Mouse (Mus musculus): ENCODE data around the gene Snx33.
"Not testable (repeated sequence)": the region's sequence is repeated elsewhere in the genome, so short reads cannot be mapped to it uniquely, and the experiment has no call there.

Gene Snx33

GRCm38 (mm10) chr9:56928041-56928811 is at the start of gene Snx33:
Gene Snx33 (minus strand): TSS chr9:56928371.
- peak; percentile 88 for DNase-seq

DNA sequence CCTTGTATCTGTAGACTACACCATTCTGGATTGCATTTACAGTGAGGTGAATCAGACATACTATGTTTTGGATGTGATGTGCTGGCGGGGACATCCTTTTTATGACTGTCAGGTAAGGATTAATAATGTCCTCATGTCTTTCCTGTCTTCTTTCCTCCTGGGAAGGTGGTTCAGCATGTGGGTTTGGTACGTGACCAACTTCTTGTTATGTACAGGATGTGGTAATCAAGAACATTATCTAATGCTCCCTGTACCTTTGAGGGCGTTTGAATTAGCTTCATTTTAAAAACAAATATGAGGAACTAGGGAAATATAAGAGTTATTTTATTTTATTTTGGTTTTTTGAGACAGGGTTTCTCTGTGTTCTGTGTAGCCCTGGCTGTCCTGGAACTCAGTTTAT is 47.0 kb upstream of the Snx33 start:
- DNase-seq: no peak

- no peak for DNase-seq
These were observed 45.9 kb upstream of the Snx33 start for GRCm38 (mm10) chr9:56973960-56974524.

GRCm38 (mm10) chr9:56970158-56970557 is 42.0 kb upstream of the Snx33 start:
- DNase-seq: no peak

DNA sequence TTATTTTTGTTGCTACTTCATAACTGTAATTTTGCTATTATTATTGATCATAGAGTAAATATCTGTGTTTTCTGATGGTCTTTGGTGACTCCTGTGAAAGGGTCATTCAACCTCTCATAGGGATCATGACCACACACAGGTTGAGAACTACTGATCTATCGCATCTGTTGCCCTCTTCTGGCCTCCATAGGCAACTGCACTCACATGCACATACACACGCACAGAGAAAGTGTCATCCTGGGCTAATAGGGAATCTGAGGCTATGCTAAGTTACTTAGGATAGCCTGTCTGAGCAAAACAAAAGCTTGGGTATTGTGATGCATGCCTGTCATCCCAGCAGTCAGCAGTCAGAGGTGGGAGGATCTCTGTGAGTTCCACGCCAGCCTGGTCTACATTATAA is 33.4 kb upstream of the Snx33 start:
- no peak for DNase-seq

DNA sequence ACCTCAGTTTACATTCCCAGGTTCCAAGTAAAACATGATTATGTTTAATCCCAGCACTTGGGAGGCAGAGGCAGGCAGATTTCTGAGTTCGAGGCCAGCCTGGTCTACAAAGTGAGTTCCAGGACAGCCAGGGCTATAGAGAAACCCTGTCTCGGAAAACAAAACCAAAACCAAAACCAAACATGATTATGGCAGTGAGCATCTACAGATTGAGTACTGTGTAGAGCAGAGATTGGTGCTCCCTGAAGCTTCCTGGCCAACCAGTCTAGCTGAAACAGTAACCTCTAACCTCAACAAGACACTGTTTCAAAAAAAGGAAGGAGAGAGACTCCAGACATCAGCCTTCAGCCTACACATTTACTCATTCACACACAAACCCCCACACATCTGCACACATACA is 30.5 kb upstream of the Snx33 start:
- no peak for DNase-seq

- no peak for DNase-seq
These were observed 28.9 kb upstream of the Snx33 start for GRCm38 (mm10) chr9:56956966-56957675.

DNA sequence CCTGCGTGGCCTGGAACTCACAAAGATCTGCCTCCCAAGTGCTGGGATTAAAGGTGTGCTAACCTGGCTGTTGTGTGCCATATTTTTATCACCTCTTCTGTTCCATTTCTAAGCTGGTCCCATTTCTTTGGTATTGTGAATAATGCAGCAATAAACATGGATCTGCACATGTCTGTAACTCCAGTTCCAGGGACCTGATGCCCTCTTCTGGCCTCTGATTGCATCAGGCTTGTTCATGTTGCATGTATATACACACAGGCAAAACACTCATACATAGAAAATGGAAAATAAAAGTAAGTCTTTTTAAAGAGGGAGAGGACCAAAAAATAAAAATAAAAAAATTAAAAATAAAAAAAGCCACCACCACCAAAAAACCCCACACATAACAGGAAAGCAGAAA is 25.4 kb upstream of the Snx33 start:
- DNase-seq: no peak

GRCm38 (mm10) chr9:56950414-56951400 is 22.5 kb upstream of the Snx33 start, which contains the start of gene Snupn:
Gene Snupn (plus strand): TSS chr9:56950878.
- DNase-seq: peak; percentile 91

- no peak for DNase-seq
These were observed 21.6 kb upstream of the Snx33 start for GRCm38 (mm10) chr9:56949767-56950166.

- DNase-seq: not testable (repeated sequence)
These were observed 20.5 kb upstream of the Snx33 start for GRCm38 (mm10) chr9:56948699-56949098.

- DNase-seq: peak; percentile 43
These were observed 19.3 kb upstream of the Snx33 start for GRCm38 (mm10) chr9:56947481-56947880.

DNA sequence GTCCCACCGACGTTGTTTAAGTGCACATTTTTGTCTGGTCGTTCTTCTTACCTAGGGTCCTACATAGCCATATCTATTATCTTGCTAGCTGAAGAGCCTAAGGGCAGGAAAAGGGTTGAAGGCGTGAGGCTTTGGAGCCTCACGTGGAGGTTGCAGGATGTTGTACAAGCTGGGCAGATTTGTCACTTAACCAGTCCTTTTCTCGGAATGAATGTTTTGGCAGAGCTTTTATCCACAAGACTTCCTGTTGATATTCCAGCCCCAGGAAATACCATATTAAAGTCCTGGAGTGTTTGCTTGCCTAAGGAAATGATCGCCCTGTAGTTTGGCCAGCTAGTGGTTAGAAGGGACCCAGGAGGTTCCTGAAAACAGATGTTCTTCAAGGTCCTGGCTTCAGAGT is 10.2 kb upstream of the Snx33 start:
- DNase-seq: no peak

- DNase-seq: peak; percentile 82
These were observed 9.3 kb upstream of the Snx33 start, which contains the start of gene Imp3 for GRCm38 (mm10) chr9:56937223-56938160. Gene Imp3 (plus strand): TSS chr9:56937475.

DNA sequence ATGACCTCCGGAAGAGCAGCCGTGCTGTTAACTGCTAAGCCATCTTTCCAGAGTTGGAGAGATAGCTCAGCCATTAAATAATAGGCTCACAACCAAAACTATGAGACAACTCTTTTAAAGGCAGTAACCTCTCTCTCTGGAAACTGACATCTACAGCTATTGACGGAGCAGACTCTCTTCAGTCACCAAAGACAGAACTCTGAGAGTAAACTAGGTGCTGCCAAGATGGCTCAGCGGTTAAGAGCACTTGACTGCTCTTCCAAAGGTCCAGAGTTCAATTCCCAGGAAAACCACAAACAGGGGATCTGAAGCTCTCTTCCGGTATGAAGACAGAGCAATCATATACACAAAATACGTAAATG is 8.7 kb upstream of the Snx33 start:
- DNase-seq: no peak

DNA sequence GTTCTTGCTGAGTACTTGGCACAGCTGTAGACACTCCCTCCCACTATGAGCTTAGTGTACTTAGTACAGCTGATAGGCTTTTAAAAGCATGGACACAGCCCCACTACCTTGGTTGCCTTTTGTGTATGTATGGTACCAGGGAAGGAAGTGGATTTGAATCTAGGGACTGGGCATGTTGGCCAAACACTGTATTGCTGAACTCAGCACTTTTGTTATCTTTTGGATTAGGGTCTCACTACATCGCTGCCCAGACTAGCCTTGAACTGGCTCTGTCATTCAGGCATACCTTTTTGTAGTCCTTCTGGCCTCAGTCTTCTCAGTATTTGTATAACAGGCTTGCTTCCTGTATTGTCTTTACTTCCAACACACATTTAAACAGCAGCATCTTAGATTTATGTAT is 2.4 kb upstream of the Snx33 start:
- no peak for DNase-seq

DNA sequence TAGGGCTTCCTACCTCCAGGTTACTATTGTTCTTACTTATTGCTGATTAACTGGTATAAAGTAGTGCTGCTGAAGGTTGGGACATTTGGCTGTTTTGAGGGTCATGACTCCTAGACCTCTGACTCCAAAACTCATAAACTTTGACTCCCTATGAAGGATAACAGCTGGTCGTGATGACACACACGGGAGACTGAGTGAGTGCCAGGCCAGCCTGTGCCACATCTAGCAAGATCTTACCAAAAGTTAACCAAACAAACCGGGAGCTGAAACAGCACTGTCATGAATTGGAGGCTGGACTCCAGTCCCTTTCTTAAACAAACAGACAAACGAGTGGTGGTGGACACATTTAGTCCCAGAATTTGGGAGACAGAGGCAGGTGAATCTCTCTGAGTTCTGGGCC is 1.3 kb upstream of the Snx33 start:
- DNase-seq: no peak

DNA sequence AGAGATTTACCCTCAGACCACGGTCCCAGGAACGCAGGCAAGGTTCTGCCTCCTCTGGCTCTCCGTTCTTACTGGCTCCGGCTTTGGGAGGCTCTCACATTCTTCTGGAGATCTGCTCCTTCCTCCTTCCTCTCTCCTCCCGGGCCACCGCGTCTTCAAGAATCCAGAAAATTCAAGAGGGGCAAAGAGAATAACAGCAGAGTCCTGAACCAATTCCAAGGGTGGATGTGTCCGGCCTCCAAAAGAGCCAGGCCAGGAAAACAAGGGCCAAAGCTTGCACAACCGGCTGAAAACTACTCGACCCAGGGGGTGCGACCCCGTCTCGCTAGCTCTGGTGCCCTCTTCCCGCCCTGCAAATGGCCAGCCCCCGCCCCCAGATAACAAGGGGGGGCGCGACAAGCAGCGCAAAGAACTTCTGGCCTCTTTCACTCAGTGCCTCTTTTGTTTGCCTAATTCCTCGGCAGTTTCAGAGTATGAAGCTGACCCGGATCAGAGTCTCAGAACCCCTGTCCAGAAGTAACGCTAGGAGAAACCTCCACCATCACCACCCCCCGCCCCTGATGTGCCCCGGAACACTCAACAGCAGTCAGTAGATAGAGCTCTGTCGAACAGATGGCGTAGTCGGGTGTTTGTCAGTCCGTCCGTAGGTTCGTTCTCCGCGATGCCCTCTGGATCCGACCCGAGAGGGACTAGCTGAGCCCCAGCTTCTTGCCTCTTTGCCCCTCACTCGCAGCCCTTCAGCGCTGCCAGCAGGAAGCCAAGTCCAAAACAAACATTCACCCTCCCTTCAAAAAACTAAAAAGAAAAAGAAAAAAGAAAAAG is 769 bp downstream of the Snx33 start:
- DNase-seq: no peak

DNA sequence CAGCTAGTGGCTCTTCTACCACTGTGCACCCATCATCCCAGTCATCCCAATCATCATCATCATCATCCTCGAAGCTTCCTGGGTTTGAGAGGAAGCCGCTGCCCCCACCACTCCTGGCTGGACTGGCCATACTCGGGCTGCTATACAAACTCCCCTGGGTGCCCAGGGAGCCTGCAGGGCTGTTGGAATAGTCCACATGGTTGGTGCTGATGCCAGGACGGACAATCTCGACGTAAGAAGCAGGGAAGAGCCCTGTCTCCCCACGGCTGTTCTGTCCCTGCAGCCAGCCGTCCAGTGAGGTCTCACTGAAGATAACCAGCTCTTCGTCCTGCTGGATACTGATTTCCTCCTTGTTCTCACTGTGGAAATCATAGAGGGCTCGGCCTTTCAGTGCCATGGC is 1.8 kb downstream of the Snx33 start:
- no peak for DNase-seq

- no peak for DNase-seq
These were observed 2.2 kb downstream of the Snx33 start for GRCm38 (mm10) chr9:56926025-56926360.

Measured in right cerebral cortex, postnatal 4 days (tissue).